Mouse (Mus musculus): ENCODE measurements at regions not wholly inside any gene's neighbourhood (a gene's known extent, or its start where the extent isn't known, plus 50 kb on each side); places are given as distances from the start of the nearest gene placed in this dataset.

DNA sequence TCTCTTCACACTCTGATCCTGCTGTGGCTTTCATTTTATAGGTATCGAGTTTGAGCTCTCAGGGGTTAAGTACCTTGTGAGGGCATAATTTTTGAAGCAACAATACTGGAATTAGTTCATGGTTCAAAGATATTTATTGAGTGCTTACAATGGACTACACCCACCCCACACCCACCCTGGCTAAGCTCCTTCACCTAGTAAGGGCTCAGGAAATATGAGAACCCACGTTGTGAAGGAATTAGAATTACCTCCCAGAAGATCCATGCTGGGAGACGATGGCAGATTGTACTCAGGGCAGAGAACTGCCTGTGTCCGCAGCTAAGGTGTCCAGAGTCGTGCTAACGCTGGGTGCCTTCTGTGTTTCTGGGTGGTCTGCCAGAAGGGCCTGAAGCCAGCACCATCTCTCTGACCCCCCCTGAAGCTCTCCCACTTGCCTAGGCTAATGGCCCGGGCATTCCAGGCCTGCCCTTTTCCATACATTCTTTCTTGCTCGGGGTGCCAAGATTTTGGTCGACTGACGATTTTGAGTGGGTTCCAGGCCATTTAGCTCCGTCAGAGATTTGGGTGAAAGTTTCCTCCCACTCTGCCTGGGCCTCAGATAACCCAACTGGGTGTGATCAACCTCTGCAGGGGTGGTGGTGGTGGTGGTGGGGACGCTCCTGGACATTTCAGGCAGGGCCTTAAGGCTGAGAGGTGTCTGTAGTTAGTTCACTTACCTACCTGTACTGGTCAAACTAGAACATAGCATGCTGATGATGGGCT lies 67.7 kb upstream of the Bcl6 start:
- DNase-seq (ENCODE audit: low read depth, low spot score): no peak

DNA sequence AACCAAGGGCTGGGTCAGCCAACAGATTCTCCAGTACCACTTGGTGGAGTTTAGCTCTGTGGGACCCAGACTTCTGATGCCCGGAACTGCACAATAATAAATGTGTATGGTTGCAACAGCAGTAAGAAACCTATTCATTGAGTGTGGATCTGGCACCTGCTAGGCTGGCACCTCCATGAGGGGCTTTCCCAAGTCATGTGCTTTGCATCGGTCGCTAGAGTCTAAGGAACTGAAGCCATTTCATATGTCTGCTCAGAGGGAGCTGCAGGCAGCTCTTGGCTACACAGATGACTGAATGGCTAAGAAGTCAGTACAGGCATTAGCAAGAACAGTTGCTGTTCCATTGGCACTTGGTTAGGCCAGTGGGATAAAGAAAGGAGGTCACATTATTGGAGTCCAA lies 65.6 kb upstream of the Bcl6 start:
- no peak for DNase-seq (ENCODE audit: low read depth, low spot score)

- no peak for DNase-seq (ENCODE audit: low read depth, low spot score)
These were observed 64.8 kb upstream of the Bcl6 start for GRCm38 (mm10) chr16:24053403-24053802.

GRCm38 (mm10) chr16:24050856-24051640 lies 62.4 kb upstream of the Bcl6 start:
- no peak for DNase-seq (ENCODE audit: low read depth, low spot score)

DNA sequence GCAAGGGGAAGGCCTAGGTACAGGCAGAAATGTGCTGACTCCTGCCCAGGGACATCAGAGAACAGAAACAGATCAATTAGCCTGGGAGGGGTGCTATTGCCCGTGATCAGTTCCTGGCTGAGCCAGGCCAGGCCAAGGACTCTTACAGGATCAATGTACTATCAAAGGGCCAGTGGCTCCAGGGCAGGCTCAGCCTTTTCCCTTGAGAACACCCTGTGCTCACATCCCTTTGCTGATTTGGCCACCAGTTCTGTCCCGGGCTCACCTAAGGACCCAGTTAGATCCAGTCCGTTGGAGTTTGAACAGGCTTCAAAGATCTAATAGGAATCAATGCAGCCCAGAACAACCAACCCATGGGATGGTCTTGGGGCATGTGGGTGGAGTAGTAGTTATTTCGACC lies 55.1 kb upstream of the Bcl6 start:
- no peak for DNase-seq (ENCODE audit: low read depth, low spot score)

- DNase-seq (ENCODE audit: low read depth, low spot score): no peak
These were observed 54.3 kb upstream of the Bcl6 start for GRCm38 (mm10) chr16:24042977-24043376.

- DNase-seq (ENCODE audit: low read depth, low spot score): no peak
These were observed 53.6 kb upstream of the Bcl6 start for GRCm38 (mm10) chr16:24042216-24042615.

DNA sequence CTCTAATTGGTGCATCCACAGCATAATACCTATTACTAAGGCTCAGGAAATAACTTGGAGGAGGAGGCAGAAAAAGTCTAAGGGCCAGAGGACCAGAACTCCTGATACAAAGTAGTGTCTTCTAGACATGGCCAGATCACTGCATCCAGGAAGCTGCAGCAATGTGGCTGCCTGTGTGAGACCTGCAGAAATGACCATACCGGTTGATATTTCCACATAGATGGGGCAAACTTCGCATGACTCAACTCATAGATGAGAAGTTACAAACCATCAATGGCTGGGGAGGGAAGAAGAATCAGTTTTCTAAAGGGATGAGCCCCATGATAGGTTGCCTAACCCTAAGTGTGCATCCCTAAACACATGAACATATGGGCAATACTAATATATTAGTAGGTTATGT lies 52.8 kb upstream of the Bcl6 start:
- DNase-seq (ENCODE audit: low read depth, low spot score): no peak

DNA sequence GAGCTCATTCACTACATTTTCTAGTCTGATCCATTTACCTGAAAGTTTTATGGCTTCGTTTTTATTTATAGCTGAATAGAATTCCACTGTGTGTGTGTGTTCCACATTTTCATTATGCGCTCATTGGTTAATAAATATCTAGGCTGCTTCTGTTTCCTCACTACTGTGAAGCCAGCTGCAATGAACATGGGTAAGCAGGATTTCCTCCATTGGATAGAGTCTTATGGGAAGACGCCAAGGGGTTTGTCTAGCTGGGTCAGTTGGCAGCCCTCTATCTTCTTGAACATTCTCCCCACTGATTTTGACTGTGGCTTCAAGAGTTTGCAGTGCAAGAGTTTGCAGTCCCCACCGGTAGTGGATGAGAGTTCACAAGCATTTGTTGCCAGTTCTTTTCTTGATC lies 51.1 kb upstream of the Bcl6 start:
- DNase-seq (ENCODE audit: low read depth, low spot score): no peak
